Mouse (Mus musculus): ENCODE measurements around the gene Phf19. TPM values are rescaled to one million over a fixed set of nuclear protein-coding genes. Genes with fewer than 3 reads are reported as not detected.

Phf19 gene
- 0.61 and 1.0 TPM in 2 replicates for polyA plus RNA-seq (2016; fragmentation: Nextera tagmentation; extraction: Ambion mirVana)

DNA sequence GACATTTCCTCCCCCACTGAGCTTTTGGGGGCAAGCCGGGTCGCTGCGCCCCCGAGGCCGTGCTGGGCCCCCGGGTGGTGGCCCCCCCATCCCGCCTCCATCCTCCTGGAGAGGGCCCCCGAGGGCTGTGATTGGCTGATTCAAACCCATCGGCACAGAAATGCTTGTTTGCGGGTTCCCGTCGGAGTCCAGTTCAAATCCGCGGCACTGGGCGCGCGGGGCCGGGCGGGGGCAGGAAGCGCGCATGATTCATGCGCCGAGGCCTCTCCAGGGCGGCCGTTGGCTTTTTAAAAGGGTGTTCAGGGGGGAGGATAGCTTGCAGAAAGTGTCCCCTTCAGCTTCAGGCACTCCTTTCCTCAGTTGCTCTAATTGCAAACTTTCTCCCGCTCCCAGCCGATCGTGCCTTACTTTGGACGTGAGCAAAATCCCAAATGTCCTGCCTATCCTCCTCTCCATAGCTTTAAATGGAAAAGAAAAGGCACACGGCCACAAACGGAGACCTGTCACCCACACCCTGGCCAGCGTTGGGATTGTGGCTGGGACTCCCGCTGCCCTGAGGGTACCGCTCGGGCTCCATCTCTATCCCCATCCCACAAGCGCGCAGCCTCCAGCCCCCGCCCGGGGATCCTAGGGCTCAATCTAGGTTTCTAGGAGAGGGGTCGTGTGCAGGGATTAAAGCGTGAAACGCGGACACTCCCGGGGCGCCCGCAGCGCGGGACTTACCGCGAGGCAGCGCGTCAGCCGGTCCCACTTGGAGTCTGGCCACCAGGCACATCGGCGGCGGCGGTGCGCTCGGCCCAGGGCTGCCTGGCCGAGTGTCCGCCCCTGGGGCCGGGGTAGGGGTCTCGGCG lies at the start of gene Phf19:
Gene Phf19, minus strand, starts transcription at position 809 of the 851 bp plus-strand sequence.
- peaks cover 94% of the 10 kb centered on the region for H3K27me3 ChIP-seq
- no peaks in the 10 kb centered on the region for H3K36me3 ChIP-seq
- ATAC-seq (ENCODE audit: insufficient number of reproducible peaks, insufficient read depth, low FRiP score, low TSS enrichment, low read depth) = no peak
- H3K9ac ChIP-seq (replicated peaks) = peak within 1 kb of the TSS; percentile 60
- H3K27ac ChIP-seq = no peak within 1 kb of the TSS
- under 1% methylated on average over 59 of the region's 64 CpGs for WGBS
- H3K4me1 ChIP-seq (replicated peaks) = peaks cover 15% of the 10 kb centered on the region
- H3K9me3 ChIP-seq = 0 out of 2 replicates have a peak, but pooled peaks cover 3% of the 10 kb centered on the region
- H3K4me3 ChIP-seq (replicated peaks) = peak within 1 kb of the TSS; percentile 61
- H3K4me2 ChIP-seq = peak within 1 kb of the TSS; percentile 97

DNA sequence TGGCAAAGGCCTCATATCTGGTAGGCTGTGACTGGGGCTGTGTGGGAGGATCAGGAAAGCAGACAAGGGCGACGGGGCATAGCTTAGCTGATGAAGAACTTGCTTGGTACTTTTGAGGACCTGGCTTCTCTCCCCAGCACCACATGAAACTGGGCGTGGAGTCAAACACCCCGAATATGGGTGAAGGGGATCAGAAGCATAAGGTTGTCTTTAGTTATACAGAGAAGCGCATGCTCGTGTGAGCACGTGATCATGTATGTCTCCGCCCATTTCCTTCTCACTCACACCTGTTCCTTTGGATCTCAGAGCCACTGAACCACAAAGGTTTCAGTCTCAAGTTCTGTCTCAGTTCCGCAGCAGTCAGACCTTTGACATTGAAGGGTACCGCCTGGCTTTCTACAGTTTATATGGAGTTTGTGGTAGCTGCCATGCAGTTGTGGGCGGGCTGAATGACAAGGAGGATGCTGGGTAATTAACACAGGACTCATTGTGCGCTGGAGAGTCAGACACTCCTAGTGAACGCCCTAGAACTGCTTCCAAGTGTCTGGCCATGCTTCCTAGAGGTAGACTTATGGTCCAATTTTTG lies 49.6 kb upstream of the Phf19 start:
- H3K4me3 ChIP-seq (replicated peaks) = no peak overlapping the region
- 79% methylated on average over 13 of the region's 13 CpGs for WGBS
- H3K9ac ChIP-seq (replicated peaks) = no peak overlapping the region
- no peaks in the 10 kb centered on the region for H3K36me3 ChIP-seq
- H3K9me3 ChIP-seq = no peaks in the 10 kb centered on the region
- peaks cover 12% of the 10 kb centered on the region; the same call in 1 of the 2 replicates for H3K4me1 ChIP-seq (replicated peaks)
- no peak overlapping the region for H3K4me2 ChIP-seq
- H3K27ac ChIP-seq = no peak overlapping the region
- no peak for ATAC-seq (ENCODE audit: insufficient number of reproducible peaks, insufficient read depth, low FRiP score, low TSS enrichment, low read depth)
- peaks cover 18% of the 10 kb centered on the region for H3K27me3 ChIP-seq

DNA sequence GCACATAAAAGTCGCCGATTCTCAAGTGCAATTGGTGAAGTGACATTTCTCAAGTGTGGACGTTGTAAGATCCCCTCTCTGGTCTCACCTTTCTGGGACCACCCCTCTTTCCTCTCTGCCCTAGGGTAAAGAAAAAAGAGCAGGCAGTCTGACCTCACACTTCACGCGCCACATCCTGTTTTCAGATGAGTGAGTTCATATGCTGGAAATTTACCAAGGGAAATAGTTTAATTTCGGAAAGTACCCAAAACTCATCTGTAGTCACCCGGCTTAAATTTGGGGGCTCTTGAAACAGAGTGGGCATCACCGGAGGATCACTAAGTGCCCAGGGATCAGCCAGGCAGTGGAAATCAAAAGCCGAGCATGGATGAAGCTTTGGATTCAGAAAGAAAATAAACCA lies 49.1 kb upstream of the Phf19 start:
- Histone ChIP-seq H3K36me3 (no peaks in the 10 kb centered on the region), H3K27ac (no peak overlapping the region), H3K9me3 (no peaks in the 10 kb centered on the region), H3K4me2 (no peak overlapping the region), H3K27me3 (peaks cover 18% of the 10 kb centered on the region), H3K4me1 (replicated peaks) (peaks cover 12% of the 10 kb centered on the region; the same call in 1 of the 2 replicates), H3K9ac (replicated peaks) (no peak overlapping the region), H3K4me3 (replicated peaks) (no peak overlapping the region)
- ATAC-seq (ENCODE audit: insufficient number of reproducible peaks, insufficient read depth, low FRiP score, low TSS enrichment, low read depth) = no peak
- 79% methylated on average over 9 of the region's 9 CpGs for WGBS

DNA sequence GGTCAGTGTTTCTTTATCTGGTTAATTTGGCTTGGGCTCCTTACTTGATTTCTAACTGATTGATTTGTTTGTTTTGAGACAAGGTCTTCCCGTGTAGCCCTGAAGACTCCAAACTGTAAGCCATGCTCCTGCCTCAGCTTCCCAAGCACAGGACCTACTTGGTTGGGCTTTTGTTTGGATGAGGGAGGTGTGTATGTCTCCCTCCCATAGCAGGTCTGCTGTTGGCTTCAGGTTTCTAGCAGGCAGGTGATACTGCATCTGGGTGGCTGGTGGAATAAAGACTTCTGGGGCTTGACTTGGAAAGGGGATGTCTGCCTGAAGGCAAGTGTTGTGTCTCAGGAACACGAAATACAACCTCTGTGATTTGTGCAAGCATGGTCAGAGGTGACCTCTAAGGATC lies 48.4 kb upstream of the Phf19 start:
- 81% methylated on average over 2 of the region's 2 CpGs for WGBS
- ATAC-seq (ENCODE audit: insufficient number of reproducible peaks, insufficient read depth, low FRiP score, low TSS enrichment, low read depth) = no peak
- H3K27ac ChIP-seq = no peak overlapping the region

DNA sequence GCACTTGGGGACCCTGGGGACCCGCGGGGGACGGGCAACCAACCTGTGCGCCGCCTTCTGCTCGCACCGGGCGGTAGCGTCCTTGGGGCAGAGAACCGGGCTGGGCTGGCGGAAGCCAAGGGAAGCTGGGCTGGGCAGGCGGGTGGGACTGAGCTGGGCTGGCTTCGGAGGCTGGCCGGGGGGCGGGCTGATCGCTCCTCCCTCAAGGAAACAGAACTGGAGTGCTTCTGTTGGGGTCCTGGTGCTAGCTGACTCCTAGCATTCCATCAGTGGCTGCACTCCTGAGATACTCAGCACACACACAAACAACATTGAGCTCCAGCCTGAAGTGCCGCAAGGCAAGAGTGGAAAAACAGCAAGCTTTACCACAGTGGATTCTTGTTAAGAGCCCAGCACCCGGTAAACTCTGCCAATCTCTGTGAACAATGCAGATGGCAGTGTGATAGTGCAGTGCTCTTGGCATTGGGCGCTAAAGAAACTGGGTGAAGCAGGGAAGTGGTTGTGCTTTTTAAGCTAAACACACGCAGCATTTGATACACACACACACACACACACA lies 47.7 kb upstream of the Phf19 start, which contains the start of gene Traf1:
Gene Traf1, minus strand, starts transcription at position 292 of the 556 bp plus-strand sequence.
- H3K9ac ChIP-seq (replicated peaks) = peak within 1 kb of the TSS; percentile 37; the same call in 1 of the 2 replicates
- WGBS = 17% methylated on average over 20 of the region's 20 CpGs
- H3K4me2 ChIP-seq = peak within 1 kb of the TSS; percentile 47
- no peak for ATAC-seq (ENCODE audit: insufficient number of reproducible peaks, insufficient read depth, low FRiP score, low TSS enrichment, low read depth)
- H3K36me3 ChIP-seq = no peaks in the 10 kb centered on the region
- peaks cover 18% of the 10 kb centered on the region for H3K27me3 ChIP-seq
- H3K9me3 ChIP-seq = no peaks in the 10 kb centered on the region
- H3K27ac ChIP-seq = no peak within 1 kb of the TSS
- peaks cover 12% of the 10 kb centered on the region; the same call in 1 of the 2 replicates for H3K4me1 ChIP-seq (replicated peaks)
- peak within 1 kb of the TSS; percentile 25 for H3K4me3 ChIP-seq (replicated peaks)

More for the DNA sequence above, 48.4 kb upstream of the Phf19 start:
- no peak overlapping the region for H3K4me2 ChIP-seq
- H3K4me1 ChIP-seq (replicated peaks) = peaks cover 12% of the 10 kb centered on the region; the same call in 1 of the 2 replicates
- H3K36me3 ChIP-seq = no peaks in the 10 kb centered on the region
- H3K27me3 ChIP-seq = peaks cover 18% of the 10 kb centered on the region
- no peak overlapping the region for H3K9ac ChIP-seq (replicated peaks)
- H3K9me3 ChIP-seq = no peaks in the 10 kb centered on the region
- H3K4me3 ChIP-seq (replicated peaks) = no peak overlapping the region

DNA sequence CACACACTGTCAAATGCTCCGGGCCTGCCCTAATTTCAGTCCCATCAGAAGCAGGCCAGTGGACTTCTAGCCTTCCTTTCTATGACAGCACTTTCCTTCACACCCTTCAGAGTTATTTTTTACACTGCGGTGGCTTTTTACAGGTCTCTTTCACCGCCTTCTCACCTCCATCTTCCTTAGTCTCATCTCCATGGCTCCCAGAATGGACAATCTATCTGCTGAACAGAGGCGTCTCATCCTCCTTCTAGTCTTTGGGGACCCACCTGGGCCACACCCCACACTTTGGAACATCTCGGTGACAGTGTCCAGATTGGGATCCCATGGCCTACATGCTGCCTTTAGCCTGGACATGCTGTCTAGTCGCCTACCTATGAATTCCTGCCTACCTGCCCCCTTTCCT lies 47.1 kb upstream of the Phf19 start:
- no peak overlapping the region for H3K27ac ChIP-seq
- H3K9ac ChIP-seq (replicated peaks) = 0 out of 2 replicates have a peak overlapping the region, but pooled peaks have one; percentile 37
- H3K4me2 ChIP-seq = peak overlapping the region; percentile 47
- H3K9me3 ChIP-seq = no peaks in the 10 kb centered on the region
- WGBS = 71% methylated on average over 6 of the region's 6 CpGs
- no peak for ATAC-seq (ENCODE audit: insufficient number of reproducible peaks, insufficient read depth, low FRiP score, low TSS enrichment, low read depth)
- peaks cover 12% of the 10 kb centered on the region; the same call in 1 of the 2 replicates for H3K4me1 ChIP-seq (replicated peaks)
- peaks cover 18% of the 10 kb centered on the region for H3K27me3 ChIP-seq
- no peaks in the 10 kb centered on the region for H3K36me3 ChIP-seq
- peak overlapping the region; percentile 25 for H3K4me3 ChIP-seq (replicated peaks)

DNA sequence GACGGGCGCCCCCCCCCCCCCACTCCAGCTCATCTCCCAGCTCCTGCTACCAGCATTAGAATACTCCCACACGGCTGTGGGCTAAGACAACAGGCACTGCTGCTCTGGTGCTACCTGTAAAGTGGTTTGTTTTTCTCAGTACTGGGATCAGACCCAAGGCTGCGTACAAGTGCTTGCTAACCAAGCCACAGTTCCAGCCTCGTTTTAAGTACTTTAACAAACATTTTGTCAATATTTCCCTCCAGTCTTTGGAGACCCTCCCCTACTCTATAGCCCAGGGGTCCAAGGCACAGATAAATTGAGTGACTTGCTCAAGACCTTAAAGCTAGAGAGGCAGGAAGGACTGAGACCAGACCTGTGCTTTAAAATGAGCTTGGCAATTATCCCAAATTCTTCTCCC lies 46.6 kb upstream of the Phf19 start:
- no peak overlapping the region for H3K4me2 ChIP-seq
- no peak overlapping the region for H3K9ac ChIP-seq (replicated peaks)
- WGBS = 75% methylated on average over 4 of the region's 5 CpGs
- H3K36me3 ChIP-seq = no peaks in the 10 kb centered on the region
- peaks cover 7% of the 10 kb centered on the region; the same call in 1 of the 2 replicates for H3K4me1 ChIP-seq (replicated peaks)
- no peak overlapping the region for H3K27ac ChIP-seq
- no peak overlapping the region for H3K4me3 ChIP-seq (replicated peaks)
- no peak for ATAC-seq (ENCODE audit: insufficient number of reproducible peaks, insufficient read depth, low FRiP score, low TSS enrichment, low read depth)
- H3K27me3 ChIP-seq = peaks cover 18% of the 10 kb centered on the region
- H3K9me3 ChIP-seq = no peaks in the 10 kb centered on the region

DNA sequence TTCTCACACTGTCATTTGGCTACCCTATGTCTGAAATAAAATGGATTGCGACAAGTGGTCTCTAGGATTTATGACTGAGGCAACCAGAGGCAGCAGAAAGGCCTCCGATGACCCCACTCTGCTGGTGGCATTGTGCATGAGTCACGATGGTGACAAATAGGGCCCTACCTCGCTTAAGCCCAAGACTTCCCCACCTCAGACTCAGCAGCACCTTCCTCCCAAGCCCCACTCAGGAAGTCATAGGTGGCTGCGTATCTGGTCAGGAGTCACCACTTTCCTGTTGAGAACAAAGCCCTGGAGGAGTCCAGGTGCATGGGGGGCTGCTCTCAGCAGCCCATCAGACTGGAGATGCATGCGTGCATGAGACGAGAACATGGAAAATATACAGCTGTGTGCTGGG lies 44.8 kb upstream of the Phf19 start:
- H3K4me1 ChIP-seq (replicated peaks) = peaks cover 2% of the 10 kb centered on the region; the same call in 1 of the 2 replicates
- H3K4me3 ChIP-seq (replicated peaks) = no peak overlapping the region
- no peak overlapping the region for H3K27ac ChIP-seq
- WGBS = 84% methylated on average over 7 of the region's 7 CpGs
- H3K9me3 ChIP-seq = no peaks in the 10 kb centered on the region
- ATAC-seq (ENCODE audit: insufficient number of reproducible peaks, insufficient read depth, low FRiP score, low TSS enrichment, low read depth) = no peak
- H3K9ac ChIP-seq (replicated peaks) = no peak overlapping the region
- no peaks in the 10 kb centered on the region for H3K36me3 ChIP-seq
- no peak overlapping the region for H3K4me2 ChIP-seq
- peaks cover 22% of the 10 kb centered on the region for H3K27me3 ChIP-seq

DNA sequence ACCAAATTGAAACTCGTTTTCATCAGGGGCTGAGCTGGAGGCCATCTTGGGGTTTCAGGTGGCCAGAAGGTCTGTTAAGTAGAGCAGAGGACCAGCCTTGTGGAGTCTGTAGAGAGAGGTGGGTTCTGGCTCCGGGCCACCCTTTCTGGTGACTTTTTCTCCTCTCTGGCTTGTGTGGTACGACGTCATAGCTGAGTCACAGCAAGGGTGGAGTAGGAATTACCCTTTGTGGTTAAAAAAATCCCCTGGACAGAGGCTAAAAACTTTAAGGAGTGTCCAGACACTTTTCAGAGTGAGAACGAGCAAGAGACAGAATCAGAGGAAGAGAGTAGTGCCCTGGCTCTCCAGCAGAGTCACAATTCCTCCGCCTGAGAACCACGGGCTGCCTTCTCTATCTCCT lies 44.2 kb upstream of the Phf19 start:
- H3K27ac ChIP-seq = no peak overlapping the region
- peaks cover 22% of the 10 kb centered on the region for H3K27me3 ChIP-seq
- ATAC-seq (ENCODE audit: insufficient number of reproducible peaks, insufficient read depth, low FRiP score, low TSS enrichment, low read depth) = no peak
- no peaks in the 10 kb centered on the region for H3K36me3 ChIP-seq
- H3K4me2 ChIP-seq = no peak overlapping the region
- H3K4me1 ChIP-seq (replicated peaks) = 0 out of 2 replicates have a peak, but pooled peaks cover 2% of the 10 kb centered on the region
- 78% methylated on average over 7 of the region's 7 CpGs for WGBS
- no peak overlapping the region for H3K9ac ChIP-seq (replicated peaks)
- no peak overlapping the region for H3K4me3 ChIP-seq (replicated peaks)
- no peaks in the 10 kb centered on the region for H3K9me3 ChIP-seq

DNA sequence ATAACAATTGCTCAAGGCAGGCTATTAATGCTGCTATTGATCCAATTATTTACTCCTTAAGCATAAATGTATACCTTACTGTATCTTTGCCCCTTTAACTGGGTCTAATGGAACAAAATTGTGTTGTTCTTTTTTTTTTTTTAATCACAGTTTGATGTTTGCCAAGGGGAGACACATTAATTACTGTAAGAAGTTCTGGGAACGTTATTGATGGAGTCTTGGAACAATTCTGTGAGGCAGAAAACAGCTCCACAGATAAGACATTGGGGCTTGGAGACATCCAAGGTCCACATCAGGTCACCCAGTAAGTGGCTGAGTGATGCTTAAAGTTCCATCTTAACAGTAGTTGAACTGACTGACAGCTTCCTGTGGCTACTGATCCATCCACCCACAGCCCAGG lies 43.6 kb upstream of the Phf19 start:
- no peak overlapping the region for H3K9ac ChIP-seq (replicated peaks)
- no peak for ATAC-seq (ENCODE audit: insufficient number of reproducible peaks, insufficient read depth, low FRiP score, low TSS enrichment, low read depth)
- peaks cover 22% of the 10 kb centered on the region for H3K27me3 ChIP-seq
- H3K4me3 ChIP-seq (replicated peaks) = no peak overlapping the region
- no peak overlapping the region for H3K27ac ChIP-seq
- H3K4me2 ChIP-seq = no peak overlapping the region
- H3K36me3 ChIP-seq = no peaks in the 10 kb centered on the region
- H3K9me3 ChIP-seq = no peaks in the 10 kb centered on the region
- H3K4me1 ChIP-seq (replicated peaks) = 0 out of 2 replicates have a peak, but pooled peaks cover 2% of the 10 kb centered on the region
- WGBS = 76% methylated on average over 1 of the region's 1 CpGs

DNA sequence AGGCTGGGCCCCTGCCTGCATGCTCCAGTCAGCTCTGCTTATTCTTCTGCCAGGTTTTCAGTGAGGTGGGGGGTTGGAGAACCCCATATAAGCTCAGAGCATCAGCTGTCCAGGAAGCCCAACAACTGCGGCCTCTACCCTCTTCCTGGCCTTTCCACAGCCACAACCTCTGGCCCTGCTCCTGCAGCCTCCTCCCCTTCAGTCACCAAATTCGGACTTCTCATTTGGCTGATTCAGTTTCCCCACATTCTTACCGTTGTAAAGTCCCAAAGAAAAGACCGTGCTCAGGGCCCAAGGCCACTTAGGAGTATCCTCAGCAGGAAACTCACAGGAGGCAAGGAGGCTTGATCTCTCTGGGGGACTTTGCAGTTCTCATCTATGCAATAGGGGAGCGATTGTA lies 43.1 kb upstream of the Phf19 start:
- ATAC-seq (ENCODE audit: insufficient number of reproducible peaks, insufficient read depth, low FRiP score, low TSS enrichment, low read depth) = no peak
- Histone ChIP-seq H3K9me3 (no peaks in the 10 kb centered on the region), H3K27ac (no peak overlapping the region), H3K4me1 (replicated peaks) (0 out of 2 replicates have a peak, but pooled peaks cover 2% of the 10 kb centered on the region), H3K27me3 (peaks cover 18% of the 10 kb centered on the region), H3K4me3 (replicated peaks) (no peak overlapping the region), H3K4me2 (no peak overlapping the region), H3K36me3 (no peaks in the 10 kb centered on the region), H3K9ac (replicated peaks) (no peak overlapping the region)
- WGBS = 68% methylated on average over 5 of the region's 5 CpGs

Data from limb, embryonic 12.5 days (tissue).